Mouse (Mus musculus) small intestine, adult 2 months (tissue): Measurements from ENCODE around the gene Mcu.

Experiments
- CTCF ChIP-seq: fragments of 200-500 bp; IDR thresholded peaks from 2 replicates; pipeline ENCODE4 v1.5.1; 2012; ENCODE audit warnings: low read depth, mild to moderate bottlenecking, control low read depth, inconsistent platforms, low read length, moderate library complexity, mixed read lengths; ENCODE audit not compliant: insufficient replicate concordance, insufficient read length; ENCODE audit errors: extremely low read depth
- POLR2A ChIP-seq: fragments of 200-500 bp; IDR thresholded peaks from 2 replicates; pipeline ENCODE4 v1.6.1; 2012; ENCODE audit warnings: low read depth, mild to moderate bottlenecking, control low read depth, inconsistent platforms, low read length, moderate library complexity

- TF ChIP-seq POLR2A (no peak), CTCF (no peak)
Measured at GRCm38 (mm10) chr10:59519411-59519810, 97.1 kb downstream of the Mcu start.
